Mouse (Mus musculus): ENCODE measurements at regions not wholly inside any gene's neighbourhood (a gene's known extent, or its start where the extent isn't known, plus 50 kb on each side); places are given as distances from the start of the nearest gene placed in this dataset.
"Not testable (repeated sequence)": the region's sequence is repeated elsewhere in the genome, so short reads cannot be mapped to it uniquely, and the experiment has no call there.

- no peak for TF ChIP-seq CTCF (IDR thresholded peaks at IDR 0.05; ENCODE audit: borderline replicate concordance, extremely low read depth, insufficient read depth, insufficient read length)
- no peak for TF ChIP-seq POLR2A (IDR thresholded peaks at IDR 0.05; ENCODE audit: borderline replicate concordance, extremely low read depth, insufficient read depth, insufficient read length, poor library complexity, severe bottlenecking)
- no peak for DNase-seq (ENCODE audit: low read depth)
Measured at GRCm38 (mm10) chr17:82485544-82485943, 729.5 kb upstream of the Pkdcc start.

GRCm38 (mm10) chr17:82484609-82485008, 730.5 kb upstream of the Pkdcc start:
- TF ChIP-seq POLR2A (IDR thresholded peaks at IDR 0.05; ENCODE audit: borderline replicate concordance, extremely low read depth, insufficient read depth, insufficient read length, poor library complexity, severe bottlenecking) (no peak), CTCF (IDR thresholded peaks at IDR 0.05; ENCODE audit: borderline replicate concordance, extremely low read depth, insufficient read depth, insufficient read length) (no peak)

GRCm38 (mm10) chr17:82457972-82458371, 719.8 kb upstream of the Slc8a1 start:
- DNase-seq (ENCODE audit: low read depth): no peak
- no peak for TF ChIP-seq CTCF (IDR thresholded peaks at IDR 0.05; ENCODE audit: borderline replicate concordance, extremely low read depth, insufficient read depth, insufficient read length)
- no peak for TF ChIP-seq POLR2A (IDR thresholded peaks at IDR 0.05; ENCODE audit: borderline replicate concordance, extremely low read depth, insufficient read depth, insufficient read length, poor library complexity, severe bottlenecking)

More at GRCm38 (mm10) chr17:82484609-82485008, 730.5 kb upstream of the Pkdcc start:
- no peak for DNase-seq (ENCODE audit: low read depth)

GRCm38 (mm10) chr17:82453847-82454246, 715.7 kb upstream of the Slc8a1 start:
- TF ChIP-seq POLR2A (IDR thresholded peaks at IDR 0.05; ENCODE audit: borderline replicate concordance, extremely low read depth, insufficient read depth, insufficient read length, poor library complexity, severe bottlenecking): no peak
- no peak for TF ChIP-seq CTCF (IDR thresholded peaks at IDR 0.05; ENCODE audit: borderline replicate concordance, extremely low read depth, insufficient read depth, insufficient read length)
- DNase-seq (ENCODE audit: low read depth): peak; percentile 65

GRCm38 (mm10) chr17:82439105-82439504, 700.9 kb upstream of the Slc8a1 start:
- no peak for TF ChIP-seq POLR2A (IDR thresholded peaks at IDR 0.05; ENCODE audit: borderline replicate concordance, extremely low read depth, insufficient read depth, insufficient read length, poor library complexity, severe bottlenecking)
- TF ChIP-seq CTCF (IDR thresholded peaks at IDR 0.05; ENCODE audit: borderline replicate concordance, extremely low read depth, insufficient read depth, insufficient read length): no peak
- DNase-seq (ENCODE audit: low read depth): no peak

- no peak for TF ChIP-seq POLR2A (IDR thresholded peaks at IDR 0.05; ENCODE audit: borderline replicate concordance, extremely low read depth, insufficient read depth, insufficient read length, poor library complexity, severe bottlenecking)
- TF ChIP-seq CTCF (IDR thresholded peaks at IDR 0.05; ENCODE audit: borderline replicate concordance, extremely low read depth, insufficient read depth, insufficient read length): no peak
- DNase-seq (ENCODE audit: low read depth): no peak
Measured at GRCm38 (mm10) chr17:82437206-82437605, 699.0 kb upstream of the Slc8a1 start.

DNA sequence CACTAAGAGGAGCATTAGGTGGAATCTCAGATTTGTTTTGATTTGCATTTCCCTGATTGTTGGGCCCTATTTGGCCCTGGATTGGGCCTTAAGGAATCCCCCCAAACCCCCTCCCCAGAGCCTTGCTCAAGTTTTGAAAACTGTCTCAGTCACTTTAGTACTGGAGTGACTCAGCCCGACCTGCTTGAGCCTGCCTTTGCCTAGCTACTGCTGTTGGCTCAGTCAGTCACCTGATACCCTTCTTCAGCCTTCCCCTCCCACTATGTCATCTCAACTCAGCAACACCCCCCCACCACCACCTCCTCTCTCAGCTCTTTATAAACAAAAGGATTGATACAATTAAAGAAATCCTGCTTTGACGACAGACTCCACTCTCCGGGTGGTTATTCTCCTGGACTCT, 694.5 kb upstream of the Slc8a1 start:
- TF ChIP-seq POLR2A (IDR thresholded peaks at IDR 0.05; ENCODE audit: borderline replicate concordance, extremely low read depth, insufficient read depth, insufficient read length, poor library complexity, severe bottlenecking): no peak
- no peak for TF ChIP-seq CTCF (IDR thresholded peaks at IDR 0.05; ENCODE audit: borderline replicate concordance, extremely low read depth, insufficient read depth, insufficient read length)
- DNase-seq (ENCODE audit: low read depth): no peak

- no peak for DNase-seq (ENCODE audit: low read depth)
- TF ChIP-seq CTCF (IDR thresholded peaks at IDR 0.05; ENCODE audit: borderline replicate concordance, extremely low read depth, insufficient read depth, insufficient read length) (no peak), POLR2A (IDR thresholded peaks at IDR 0.05; ENCODE audit: borderline replicate concordance, extremely low read depth, insufficient read depth, insufficient read length, poor library complexity, severe bottlenecking) (no peak)
Measured at GRCm38 (mm10) chr17:82408296-82408695, 670.1 kb upstream of the Slc8a1 start.

DNA sequence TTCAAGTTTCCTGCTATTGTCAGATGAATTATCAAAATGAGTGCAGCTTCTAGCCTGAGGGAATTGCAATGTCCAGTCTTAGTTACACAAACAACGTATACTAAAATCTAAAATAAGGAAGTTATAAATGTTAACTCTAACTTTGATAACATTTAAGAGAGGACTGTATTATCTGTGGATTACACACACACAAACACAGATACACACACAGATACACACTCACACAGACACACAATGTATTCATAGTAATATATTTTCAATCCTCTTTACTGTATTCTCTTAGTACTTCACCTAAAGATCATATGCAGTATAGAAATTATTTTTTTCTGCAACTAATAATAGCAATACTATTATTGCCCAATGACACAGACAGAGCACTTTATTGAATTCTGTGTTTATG, 661.2 kb upstream of the Slc8a1 start:
- no peak for DNase-seq (ENCODE audit: low read depth)
- no peak for TF ChIP-seq CTCF (IDR thresholded peaks at IDR 0.05; ENCODE audit: borderline replicate concordance, extremely low read depth, insufficient read depth, insufficient read length)
- no peak for TF ChIP-seq POLR2A (IDR thresholded peaks at IDR 0.05; ENCODE audit: borderline replicate concordance, extremely low read depth, insufficient read depth, insufficient read length, poor library complexity, severe bottlenecking)

GRCm38 (mm10) chr17:82379371-82379770, 641.2 kb upstream of the Slc8a1 start:
- DNase-seq (ENCODE audit: low read depth): not testable (repeated sequence)

- no peak for TF ChIP-seq POLR2A (IDR thresholded peaks at IDR 0.05; ENCODE audit: borderline replicate concordance, extremely low read depth, insufficient read depth, insufficient read length, poor library complexity, severe bottlenecking)
- TF ChIP-seq CTCF (IDR thresholded peaks at IDR 0.05; ENCODE audit: borderline replicate concordance, extremely low read depth, insufficient read depth, insufficient read length): no peak
Measured at GRCm38 (mm10) chr17:82378248-82378820, 640.2 kb upstream of the Slc8a1 start.

GRCm38 (mm10) chr17:82377176-82377592, 639.0 kb upstream of the Slc8a1 start:
- peak; percentile 2 for DNase-seq (ENCODE audit: low read depth)
- TF ChIP-seq CTCF (IDR thresholded peaks at IDR 0.05; ENCODE audit: borderline replicate concordance, extremely low read depth, insufficient read depth, insufficient read length): no peak
- TF ChIP-seq POLR2A (IDR thresholded peaks at IDR 0.05; ENCODE audit: borderline replicate concordance, extremely low read depth, insufficient read depth, insufficient read length, poor library complexity, severe bottlenecking): no peak

More at GRCm38 (mm10) chr17:82378248-82378820, 640.2 kb upstream of the Slc8a1 start:
- DNase-seq (ENCODE audit: low read depth): no peak
